Mouse (Mus musculus) megakaryocyte, embryonic 14.5 days (primary cell): ENCODE measurements around the gene Gpatch11.

Experiments
- FLI1 ChIP-seq: IDR thresholded peaks from 2 replicates; pipeline ENCODE4 v1.6.1; 2012; ENCODE audit warnings: low read length, inconsistent platforms, mixed read lengths
- GATA1 ChIP-seq: IDR thresholded peaks from 3 replicates; pipeline ENCODE4 v1.6.1; 2012; ENCODE audit warnings: mixed read lengths, low read length, inconsistent platforms, borderline replicate concordance

- TF ChIP-seq FLI1 (no peak), GATA1 (no peak)
Measured at GRCm38 (mm10) chr17:78895394-78895793, 60.0 kb downstream of the Gpatch11 start.
